8 mouse cellular contexts compared by ENCODE assay signal in the genomic region with DNA sequence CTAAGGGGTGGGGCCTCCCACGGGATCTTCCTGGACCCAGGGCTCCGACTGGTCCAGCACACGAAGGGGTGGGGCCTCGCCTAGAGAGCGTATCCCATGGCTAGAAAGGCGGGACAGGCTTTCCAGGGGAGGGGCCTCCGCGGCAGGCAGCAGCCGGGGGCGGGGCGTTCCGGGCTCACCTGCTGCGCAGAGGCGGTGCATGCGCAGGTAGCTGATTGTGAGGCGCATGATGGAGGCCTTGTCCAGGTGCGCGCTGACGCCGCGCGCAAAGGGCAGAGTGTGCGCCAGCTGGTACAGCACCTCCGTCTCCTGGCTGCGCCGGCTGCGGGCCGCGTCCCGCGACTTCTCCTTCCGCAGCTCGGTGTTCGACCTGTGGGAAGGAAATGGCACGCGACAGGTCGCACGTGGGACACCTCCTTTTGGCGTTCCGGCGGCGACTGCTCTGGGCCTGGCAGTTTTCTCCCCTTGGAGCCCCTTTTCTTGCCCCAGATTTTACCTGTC. TPM values are rescaled to one million over a fixed set of nuclear protein-coding genes. Genes with fewer than 3 reads are reported as not detected.
DNase-seq lines count a peak whose midpoint lies in the region; ATAC-seq lines count a peak whose summit lies in the region.

No protein-coding gene starts in this region.

- peak; percentile 90 for ATAC-seq in hindbrain, embryonic 16.5 days
- ATAC-seq in megakaryocyte, adult 5-6 weeks (ENCODE audit: poor library complexity, severe bottlenecking), result peak; percentile 68

- H3K4me1 ChIP-seq in hindbrain, embryonic 16.5 days (ENCODE audit: control insufficient read depth, insufficient read depth, low read depth, low read length), result peaks cover 18% of the 10 kb centered on the region

- peak overlapping the region; percentile 74 for H3K9ac ChIP-seq in hindbrain, embryonic 16.5 days (ENCODE audit: low read depth, low read length)

- DNase-seq in adrenal gland, adult 8-10 months, result peak; percentile 75
- DNase-seq in embryo, embryonic 10 days (ENCODE audit: low spot score), result peak; percentile 86
- peak; percentile 74 to 75 for DNase-seq in gastrocnemius, adult 8-10 months (ENCODE audit: low spot score in 2 of 2)
- peak; percentile 69 to 93 for DNase-seq in left cerebral cortex, adult 8-10 months (ENCODE audit: low spot score in 2 of 2)
- DNase-seq in right cerebral cortex, postnatal 4 days, result peak; percentile 79
- DNase-seq in urinary bladder, postnatal 4 days (ENCODE audit: low spot score in 2 of 2), result peak; percentile 85 to 86

- peak overlapping the region; percentile 81 for H3K27ac ChIP-seq in hindbrain, embryonic 16.5 days (ENCODE audit: low read depth, low read length)

- H3K36me3 ChIP-seq in hindbrain, embryonic 16.5 days (ENCODE audit: control insufficient read depth, insufficient read depth, low read length), result no peaks in the 10 kb centered on the region

- H3K9me3 ChIP-seq in hindbrain, embryonic 16.5 days (ENCODE audit: control insufficient read depth, low read length), result no peaks in the 10 kb centered on the region

- H3K4me2 ChIP-seq in hindbrain, embryonic 16.5 days (ENCODE audit: low read length), result peak overlapping the region; percentile 90

- under 1% methylated on average over 31 of the region's 42 CpGs for WGBS in hindbrain, embryonic 16.5 days

- peaks cover 2% of the 10 kb centered on the region; the same call in 1 of the 2 replicates for H3K27me3 ChIP-seq in hindbrain, embryonic 16.5 days (replicated peaks; ENCODE audit: control insufficient read depth, insufficient read depth, low read length)

- H3K4me3 ChIP-seq in hindbrain, embryonic 16.5 days (ENCODE audit: low read length), result peak overlapping the region; percentile 54

RNA-seq across cellular contexts. Expression of a gene that starts 6.1 kb away (rescaled TPM):
- total RNA-seq in adrenal gland, adult 8-10 months (2022), result 1 to 10 TPM; 2.1 to 5.4 (median 3.7) TPM
- 1 to 10 TPM in 2 of 4 experiments, under 1 TPM in 2; 0.75 to 1.7 (median 1.00) TPM for total RNA-seq in gastrocnemius, adult 8-10 months (2022)
- 6.9 and 8.9 TPM in 2 replicates for polyA plus RNA-seq in hindbrain, embryonic 16.5 days (2015; fragmentation: Nextera tagmentation; extraction: Ambion mirVana)
- 10 to 100 TPM in 1 of 4 experiments, 1 to 10 TPM in 3; 5.9 to 11.5 (median 8.9) TPM for total RNA-seq in left cerebral cortex, adult 8-10 months (2022)
- 0.11 and 0.25 TPM in 2 replicates for total RNA-seq in megakaryocyte, adult 5-6 weeks (2015)
- 0.24 TPM in 1 of 2 replicates, not detected in the other for total RNA-seq in megakaryocyte, adult 5-6 weeks (2017)

RNA-seq across cellular contexts. Expression of a gene that starts 17.7 kb away (rescaled TPM):
- total RNA-seq in adrenal gland, adult 8-10 months (2022), result under 1 TPM; 0.10 to 0.51 (median 0.43) TPM
- total RNA-seq in gastrocnemius, adult 8-10 months (2022), result under 1 TPM in 2 of 4 experiments, not detected in 2; 0.09 to 0.15 TPM
- 5.0 and 5.6 TPM in 2 replicates for polyA plus RNA-seq in hindbrain, embryonic 16.5 days (2015; fragmentation: Nextera tagmentation; extraction: Ambion mirVana)
- 1 to 10 TPM; 4.4 to 6.5 (median 5.5) TPM for total RNA-seq in left cerebral cortex, adult 8-10 months (2022)
- 0.04 TPM in 1 of 2 replicates, not detected in the other for total RNA-seq in megakaryocyte, adult 5-6 weeks (2015)
- 0.28 TPM in 1 of 2 replicates, not detected in the other for total RNA-seq in megakaryocyte, adult 5-6 weeks (2017)

RNA-seq across cellular contexts. Expression of a gene that starts 28.4 kb away (rescaled TPM):
- 10 to 100 TPM; 74.7 to 96.9 (median 91.3) TPM for total RNA-seq in adrenal gland, adult 8-10 months (2022)
- 10 to 100 TPM; 53.5 to 62.3 (median 60.6) TPM for total RNA-seq in gastrocnemius, adult 8-10 months (2022)
- 132 and 138 TPM in 2 replicates for polyA plus RNA-seq in hindbrain, embryonic 16.5 days (2015; fragmentation: Nextera tagmentation; extraction: Ambion mirVana)
- 100 to 1,000 TPM; 149 to 165 (median 157) TPM for total RNA-seq in left cerebral cortex, adult 8-10 months (2022)
- total RNA-seq in megakaryocyte, adult 5-6 weeks (2015), result 39.9 and 51.4 TPM in 2 replicates
- total RNA-seq in megakaryocyte, adult 5-6 weeks (2017), result 31.6 and 33.1 TPM in 2 replicates

Comparison
In these comparisons a context has a peak if more than half of its experiments do, and no peak if none do; other contexts are left out.
1. Peak in every context shown above with its lines: DNase-seq, ATAC-seq, H3K4me3 ChIP-seq and H3K27ac ChIP-seq.